Mouse (Mus musculus): ENCODE measurements around the gene Gm20696. TPM values are rescaled to one million over a fixed set of nuclear protein-coding genes. Genes with fewer than 3 reads are reported as not detected.

Gm20696 gene
- polyA plus RNA-seq, 1 experiment = 2.8 TPM

DNA sequence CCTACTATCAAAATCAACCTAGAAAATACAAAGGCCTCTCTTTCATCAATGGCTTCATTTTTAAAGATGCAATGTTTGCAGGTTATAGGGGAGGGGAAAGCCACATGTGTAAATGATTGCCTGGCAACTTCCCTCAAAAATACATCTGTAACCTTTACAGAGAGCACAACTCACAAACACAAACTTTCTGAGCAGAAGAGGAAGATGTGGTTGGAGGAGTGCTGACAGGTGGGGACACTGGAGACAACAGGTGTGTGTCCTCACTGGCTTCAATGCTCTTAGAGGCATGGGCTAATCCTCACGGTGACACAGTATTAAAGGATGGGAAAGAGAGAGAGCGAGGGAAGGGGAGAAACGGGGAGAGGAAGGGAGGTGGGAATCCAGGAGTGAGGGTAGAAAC lies 264.2 kb downstream of the Gm20696 start:
- Histone ChIP-seq H3K27me3 (ENCODE audit: control insufficient read depth, insufficient read depth, low read length) (no peaks in the 10 kb centered on the region), H3K27ac (ENCODE audit: insufficient read depth, low read length) (no peak overlapping the region), H3K4me3 (replicated peaks; ENCODE audit: insufficient read depth, low read depth, low read length) (no peak overlapping the region), H3K4me1 (ENCODE audit: control insufficient read depth, insufficient read depth, low read length) (no peaks in the 10 kb centered on the region)
- TF ChIP-seq POLR2A (IDR thresholded peaks at IDR 0.05; ENCODE audit: borderline replicate concordance, insufficient read depth, low read length) (no peak), CTCF (IDR thresholded peaks at IDR 0.05; ENCODE audit: borderline replicate concordance, insufficient read depth, low read depth, low read length) (no peak)
- 88% methylated on average over 3 of the region's 3 CpGs for WGBS
- DNase-seq = no peak

DNA sequence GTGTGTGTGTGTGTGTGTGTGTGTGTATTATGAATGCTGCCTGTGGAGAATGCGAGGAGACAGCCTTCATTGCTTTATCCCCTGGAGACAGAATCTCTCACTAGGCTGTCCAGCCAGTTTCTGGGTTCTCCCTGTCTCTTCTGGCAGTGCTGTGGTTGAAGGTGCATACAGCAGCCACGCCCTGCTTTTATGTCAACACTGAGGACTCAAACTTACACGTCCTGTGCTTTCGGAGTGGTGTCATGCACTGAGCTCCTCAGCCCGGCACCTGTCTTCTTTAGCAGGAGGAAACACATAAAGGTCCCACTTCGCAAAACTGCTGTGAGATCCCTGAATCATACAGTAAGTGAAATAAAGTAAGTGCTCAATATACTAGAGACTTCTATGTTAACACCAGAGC lies 264.8 kb downstream of the Gm20696 start:
- H3K27me3 ChIP-seq (ENCODE audit: control insufficient read depth, insufficient read depth, low read length) = no peaks in the 10 kb centered on the region

DNA sequence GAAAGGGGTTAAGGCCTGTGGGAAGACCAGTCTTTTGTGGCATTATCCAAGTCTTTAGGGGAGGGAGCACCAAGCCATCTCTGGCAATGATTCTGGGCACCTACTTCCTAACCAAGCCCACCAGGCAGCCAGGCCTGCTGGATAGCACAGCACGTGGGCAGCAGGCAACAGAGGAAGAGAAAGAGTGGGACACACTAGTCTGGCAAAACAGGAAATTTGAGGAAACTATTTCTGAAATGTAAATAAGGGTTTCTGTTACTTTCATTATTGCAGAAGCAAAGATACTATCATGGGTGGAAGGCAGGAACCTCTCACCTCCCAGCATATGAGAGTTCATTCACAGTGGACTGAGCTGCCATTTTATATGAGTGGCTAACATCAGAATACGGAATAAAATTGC lies 265.4 kb downstream of the Gm20696 start:
- Histone ChIP-seq H3K4me1 (ENCODE audit: control insufficient read depth, insufficient read depth, low read length) (no peaks in the 10 kb centered on the region), H3K27me3 (ENCODE audit: control insufficient read depth, insufficient read depth, low read length) (no peaks in the 10 kb centered on the region), H3K27ac (ENCODE audit: insufficient read depth, low read length) (no peak overlapping the region), H3K4me3 (replicated peaks; ENCODE audit: insufficient read depth, low read depth, low read length) (no peak overlapping the region)
- TF ChIP-seq POLR2A (IDR thresholded peaks at IDR 0.05; ENCODE audit: borderline replicate concordance, insufficient read depth, low read length) = no peak
- no peak for TF ChIP-seq CTCF (IDR thresholded peaks at IDR 0.05; ENCODE audit: borderline replicate concordance, insufficient read depth, low read depth, low read length)
- DNase-seq = no peak
- 57% methylated on average over 2 of the region's 2 CpGs for WGBS

More for the DNA sequence above, 264.8 kb downstream of the Gm20696 start:
- H3K4me1 ChIP-seq (ENCODE audit: control insufficient read depth, insufficient read depth, low read length) = no peaks in the 10 kb centered on the region
- TF ChIP-seq CTCF (IDR thresholded peaks at IDR 0.05; ENCODE audit: borderline replicate concordance, insufficient read depth, low read depth, low read length) (no peak), POLR2A (IDR thresholded peaks at IDR 0.05; ENCODE audit: borderline replicate concordance, insufficient read depth, low read length) (no peak)
- WGBS = 93% methylated on average over 6 of the region's 6 CpGs
- no peak overlapping the region for H3K4me3 ChIP-seq (replicated peaks; ENCODE audit: insufficient read depth, low read depth, low read length)
- H3K27ac ChIP-seq (ENCODE audit: insufficient read depth, low read length) = no peak overlapping the region
- DNase-seq = no peak

DNA sequence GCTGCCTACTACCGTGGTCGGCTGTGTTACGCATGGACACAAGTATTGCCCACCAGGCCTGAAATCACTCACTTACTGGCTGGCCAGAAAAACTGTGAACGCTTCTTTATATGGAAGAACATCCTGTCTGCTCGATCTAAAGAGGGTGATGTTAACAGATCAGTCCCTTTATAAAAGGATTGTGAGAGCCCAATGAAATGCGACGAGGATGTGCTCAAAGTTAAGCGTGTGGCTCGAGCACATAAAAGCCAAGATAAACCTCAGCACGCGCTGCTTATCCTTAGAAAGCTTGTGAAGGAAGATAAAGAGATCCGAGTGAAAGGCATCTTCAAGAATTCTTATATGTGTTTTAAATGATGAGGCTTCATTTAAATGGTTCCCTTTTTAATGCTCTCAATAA lies 270.9 kb downstream of the Gm20696 start:
- TF ChIP-seq CTCF (IDR thresholded peaks at IDR 0.05; ENCODE audit: borderline replicate concordance, insufficient read depth, low read depth, low read length) = no peak
- no peak for TF ChIP-seq POLR2A (IDR thresholded peaks at IDR 0.05; ENCODE audit: borderline replicate concordance, insufficient read depth, low read length)
- no peak overlapping the region for H3K27ac ChIP-seq (ENCODE audit: insufficient read depth, low read length)

DNA sequence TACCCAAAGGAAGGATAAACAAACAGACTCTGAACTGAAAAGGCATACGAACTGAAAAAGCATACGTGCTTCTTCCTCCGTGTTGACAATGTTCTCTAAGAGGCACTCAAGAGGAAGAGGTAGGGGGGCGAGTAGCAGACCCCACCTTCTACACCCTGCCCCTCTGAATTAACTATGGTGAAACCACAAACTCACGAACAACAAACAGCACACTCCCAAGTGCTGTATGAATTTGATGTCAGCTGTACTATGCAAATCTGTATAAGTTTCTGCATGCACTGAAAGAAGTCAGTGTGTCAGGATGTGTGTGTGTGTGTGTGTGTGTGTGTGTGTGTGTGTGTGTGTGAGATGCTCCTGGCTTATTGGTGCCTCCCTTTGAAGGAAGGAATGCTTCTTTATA lies 271.8 kb downstream of the Gm20696 start:
- H3K4me3 ChIP-seq (replicated peaks; ENCODE audit: insufficient read depth, low read depth, low read length) = no peak overlapping the region
- TF ChIP-seq CTCF (IDR thresholded peaks at IDR 0.05; ENCODE audit: borderline replicate concordance, insufficient read depth, low read depth, low read length) (no peak), POLR2A (IDR thresholded peaks at IDR 0.05; ENCODE audit: borderline replicate concordance, insufficient read depth, low read length) (no peak)
- 78% methylated on average over 5 of the region's 5 CpGs for WGBS
- no peak overlapping the region for H3K27ac ChIP-seq (ENCODE audit: insufficient read depth, low read length)
- no peak for DNase-seq
- H3K4me1 ChIP-seq (ENCODE audit: control insufficient read depth, insufficient read depth, low read length) = no peaks in the 10 kb centered on the region; the same call in 1 of the 2 replicates
- no peaks in the 10 kb centered on the region for H3K27me3 ChIP-seq (ENCODE audit: control insufficient read depth, insufficient read depth, low read length)

More for the DNA sequence above, 270.9 kb downstream of the Gm20696 start:
- Histone ChIP-seq H3K4me3 (replicated peaks; ENCODE audit: insufficient read depth, low read depth, low read length) (no peak overlapping the region), H3K4me1 (ENCODE audit: control insufficient read depth, insufficient read depth, low read length) (no peaks in the 10 kb centered on the region; the same call in 1 of the 2 replicates), H3K27me3 (ENCODE audit: control insufficient read depth, insufficient read depth, low read length) (no peaks in the 10 kb centered on the region)
- 85% methylated on average over 12 of the region's 12 CpGs for WGBS
- no peak for DNase-seq

DNA sequence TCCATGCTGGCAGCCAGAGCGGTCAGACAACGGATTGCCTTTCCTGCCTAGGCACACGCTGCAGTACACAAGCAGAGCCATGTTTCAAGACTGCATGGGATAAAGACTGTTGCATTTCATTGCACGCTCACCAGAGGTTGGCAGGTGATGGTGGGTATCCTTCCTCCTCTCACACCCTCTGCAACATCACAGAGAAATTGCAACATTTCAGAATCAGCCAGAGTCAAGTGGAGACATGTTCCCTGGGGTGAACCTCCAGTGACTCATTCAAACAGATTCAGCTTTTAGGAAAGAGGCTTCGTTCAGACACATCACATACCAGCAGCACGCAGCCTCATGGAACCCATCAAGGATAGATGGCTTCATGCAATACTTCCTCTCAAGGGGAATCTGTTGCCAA lies 274.1 kb downstream of the Gm20696 start:
- no peaks in the 10 kb centered on the region for H3K27me3 ChIP-seq (ENCODE audit: control insufficient read depth, insufficient read depth, low read length)
- no peak overlapping the region for H3K27ac ChIP-seq (ENCODE audit: insufficient read depth, low read length)
- TF ChIP-seq POLR2A (IDR thresholded peaks at IDR 0.05; ENCODE audit: borderline replicate concordance, insufficient read depth, low read length) = no peak
- no peak for TF ChIP-seq CTCF (IDR thresholded peaks at IDR 0.05; ENCODE audit: borderline replicate concordance, insufficient read depth, low read depth, low read length)
- H3K4me3 ChIP-seq (replicated peaks; ENCODE audit: insufficient read depth, low read depth, low read length) = no peak overlapping the region
- H3K4me1 ChIP-seq (ENCODE audit: control insufficient read depth, insufficient read depth, low read length) = no peaks in the 10 kb centered on the region; the same call in 1 of the 2 replicates
- no peak for DNase-seq
- WGBS = 94% methylated on average over 6 of the region's 6 CpGs

DNA sequence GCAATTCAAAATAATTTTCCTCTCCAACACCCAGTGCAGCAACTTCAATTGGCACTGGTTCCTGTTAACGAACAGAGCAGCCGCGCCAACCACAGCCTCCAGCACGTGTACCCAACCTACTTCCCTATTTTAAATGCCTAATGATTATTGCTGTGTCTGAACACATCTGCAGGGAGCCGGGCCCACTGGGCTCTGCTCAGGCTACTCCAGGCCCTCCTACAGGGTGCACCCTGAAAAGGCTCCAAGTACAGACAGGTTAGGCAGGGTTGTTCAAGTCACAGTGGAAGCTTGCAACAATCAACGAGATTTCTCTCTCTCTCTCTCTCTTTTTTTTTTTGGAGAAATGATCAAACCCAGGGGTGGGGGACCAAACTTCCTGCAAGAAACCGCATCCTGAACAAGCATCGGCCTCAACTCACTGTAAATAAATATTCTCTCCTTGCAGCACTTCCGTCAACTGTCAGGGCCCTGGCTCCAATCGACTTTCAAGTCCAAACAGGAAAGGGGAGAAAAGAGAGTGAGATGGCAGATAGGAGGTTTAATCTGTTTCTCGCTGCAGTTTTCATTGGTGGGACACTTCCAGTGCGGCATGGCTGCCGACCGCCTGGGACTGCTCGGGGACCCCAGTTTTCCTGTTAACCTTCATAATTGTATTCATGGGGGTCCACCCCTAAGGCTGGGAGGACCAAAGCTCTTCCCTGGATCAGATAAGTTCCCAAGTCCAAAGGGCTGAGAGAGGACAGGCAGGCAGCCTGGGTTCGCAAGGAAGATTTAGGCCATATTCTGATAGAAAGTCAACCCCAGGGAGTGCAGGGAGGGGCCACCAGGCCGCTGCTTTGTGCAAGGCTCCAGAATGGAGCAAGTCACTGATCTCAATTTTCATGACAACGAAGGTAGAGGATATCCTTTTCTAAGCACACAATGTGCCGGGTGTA lies 277.6 kb downstream of the Gm20696 start:
- TF ChIP-seq CTCF (IDR thresholded peaks at IDR 0.05; ENCODE audit: borderline replicate concordance, insufficient read depth, low read depth, low read length) (no peak), POLR2A (IDR thresholded peaks at IDR 0.05; ENCODE audit: borderline replicate concordance, insufficient read depth, low read length) (no peak)
- no peak for DNase-seq
- Histone ChIP-seq H3K4me3 (replicated peaks; ENCODE audit: insufficient read depth, low read depth, low read length) (no peak overlapping the region), H3K27ac (ENCODE audit: insufficient read depth, low read length) (no peak overlapping the region), H3K4me1 (ENCODE audit: control insufficient read depth, insufficient read depth, low read length) (no peaks in the 10 kb centered on the region; the same call in 1 of the 2 replicates), H3K27me3 (ENCODE audit: control insufficient read depth, insufficient read depth, low read length) (no peaks in the 10 kb centered on the region)
- 87% methylated on average over 19 of the region's 19 CpGs for WGBS

DNA sequence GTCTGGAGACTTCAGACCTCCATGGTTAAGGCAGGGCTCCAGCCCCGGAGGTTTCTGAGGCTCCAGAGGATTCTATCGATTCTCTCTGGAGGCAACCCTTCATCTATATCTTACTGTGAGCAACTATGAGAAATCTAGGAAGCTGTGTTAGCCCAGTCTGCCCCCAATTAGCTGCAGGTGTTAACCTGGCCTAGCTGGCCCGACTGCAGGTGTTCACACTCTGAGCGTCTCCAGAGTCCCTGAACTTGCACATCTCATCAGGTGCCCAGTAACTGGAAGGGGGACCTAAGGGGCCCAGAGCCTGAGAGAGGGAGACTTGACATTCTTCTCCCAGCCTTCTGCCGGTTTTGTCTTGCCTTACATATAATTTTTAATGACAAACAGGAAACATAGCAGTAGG lies 278.6 kb downstream of the Gm20696 start:
- TF ChIP-seq POLR2A (IDR thresholded peaks at IDR 0.05; ENCODE audit: borderline replicate concordance, insufficient read depth, low read length) (no peak), CTCF (IDR thresholded peaks at IDR 0.05; ENCODE audit: borderline replicate concordance, insufficient read depth, low read depth, low read length) (no peak)
- 95% methylated on average over 5 of the region's 5 CpGs for WGBS
- no peak for DNase-seq

More for the DNA sequence above, 278.6 kb downstream of the Gm20696 start:
- Histone ChIP-seq H3K4me1 (ENCODE audit: control insufficient read depth, insufficient read depth, low read length) (no peaks in the 10 kb centered on the region; the same call in 1 of the 2 replicates), H3K27ac (ENCODE audit: insufficient read depth, low read length) (no peak overlapping the region), H3K4me3 (replicated peaks; ENCODE audit: insufficient read depth, low read depth, low read length) (no peak overlapping the region), H3K27me3 (ENCODE audit: control insufficient read depth, insufficient read depth, low read length) (no peaks in the 10 kb centered on the region)

All from cerebellum, adult 2 months (tissue).